Mouse (Mus musculus) thymus, postnatal 10 days (tissue): ENCODE results near the gene Cnbp.

Source experiments
- DNase-seq, 2 experiments: peaks; one replicate each; pipeline ENCODE4 v3.0.0; 2021; ENCODE audit warnings: low spot score in 2 of 2

The Cnbp gene

GRCm38 (mm10) chr6:87806028-87806427 lies 44.9 kb downstream of the Cnbp start:
- DNase-seq, result no peak

GRCm38 (mm10) chr6:87805448-87805847 lies 45.5 kb downstream of the Cnbp start:
- no peak for DNase-seq

GRCm38 (mm10) chr6:87804886-87805285 lies 46.0 kb downstream of the Cnbp start:
- DNase-seq, result no peak

GRCm38 (mm10) chr6:87804036-87804435 lies 46.9 kb downstream of the Cnbp start:
- DNase-seq, result no peak

- DNase-seq, result no peak
Observed at GRCm38 (mm10) chr6:87802462-87802861, 48.4 kb downstream of the Cnbp start.

GRCm38 (mm10) chr6:87799576-87799975 lies 51.3 kb downstream of the Cnbp start:
- no peak for DNase-seq

GRCm38 (mm10) chr6:87797321-87797720 lies 53.6 kb downstream of the Cnbp start:
- no peak for DNase-seq

- no peak for DNase-seq
Observed at GRCm38 (mm10) chr6:87796251-87796880, 54.5 kb downstream of the Cnbp start.

GRCm38 (mm10) chr6:87795385-87796150 lies 55.3 kb downstream of the Cnbp start:
- no peak for DNase-seq

GRCm38 (mm10) chr6:87793821-87794510 lies 56.9 kb downstream of the Cnbp start:
- DNase-seq, result no peak
